Mouse (Mus musculus) heart, embryonic 12.5 days (tissue): ENCODE measurements around the gene Cachd1. TPM values are rescaled to one million over a fixed set of nuclear protein-coding genes. Genes with fewer than 3 reads are reported as not detected.

Experiments
- ATAC-seq: fragments of 200-750 bp; cut with Nextera tagmentation; 2 replicates; pipeline ENCODE4 v1.8.0; 2017; ENCODE audit warnings: moderate TSS enrichment, moderate library complexity; ENCODE audit not compliant: insufficient number of reproducible peaks, low FRiP score
- H3K27ac ChIP-seq: fragments of 300-500 bp; sonication (generic); 2 replicates; pipeline ENCODE4 v1.5.1; 2016; ENCODE audit warnings: mild to moderate bottlenecking, moderate library complexity; ENCODE audit not compliant: poor library complexity, severe bottlenecking
- H3K27me3 ChIP-seq: fragments of 300-500 bp; sonication (generic); replicated peaks from 2 replicates; pipeline ENCODE4 v1.6.1; 2016; ENCODE audit warnings: mild to moderate bottlenecking, moderate library complexity
- H3K36me3 ChIP-seq: fragments of 300-500 bp; sonication (generic); 2 replicates; pipeline ENCODE4 v1.6.1; 2016; ENCODE audit warnings: mild to moderate bottlenecking, moderate library complexity
- H3K4me1 ChIP-seq: fragments of 300-500 bp; sonication (generic); replicated peaks from 2 replicates; pipeline ENCODE4 v1.6.1; 2016; ENCODE audit warnings: mild to moderate bottlenecking
- H3K4me2 ChIP-seq: fragments of 300-500 bp; sonication (generic); 2 replicates; pipeline ENCODE4 v1.6.1; 2016; ENCODE audit warnings: mild to moderate bottlenecking, moderate library complexity
- H3K4me3 ChIP-seq: fragments of 300-500 bp; sonication (generic); 2 replicates; pipeline ENCODE4 v1.5.1; 2016; ENCODE audit warnings: mild to moderate bottlenecking
- H3K9ac ChIP-seq: fragments of 300-500 bp; sonication (generic); 2 replicates; pipeline ENCODE4 v1.6.1; 2016; ENCODE audit warnings: mild to moderate bottlenecking, moderate library complexity
- H3K9me3 ChIP-seq: fragments of 300-500 bp; sonication (generic); replicated peaks from 2 replicates; pipeline ENCODE4 v1.6.1; 2016; ENCODE audit warnings: mild to moderate bottlenecking, moderate library complexity
- WGBS: fragments of 180-500 bp; shearing (Covaris S2); methylation state at CpG from one replicate; pipeline ENCODE4 v1.1.7; 2016; 5-methylcytosine and 5-hydroxymethylcytosine counted together
- polyA plus RNA-seq: library from polyadenylated mRNA; unstranded; fragments of >200 nt; fragmentation: Nextera tagmentation; extraction: Ambion mirVana; gene quantifications from 2 replicates; pipeline ENCODE4 v1.2.1, GENCODE M21; 2016

Cachd1 gene
- polyA plus RNA-seq, 1 experiment from 2014 or later = 11.5 TPM

DNA sequence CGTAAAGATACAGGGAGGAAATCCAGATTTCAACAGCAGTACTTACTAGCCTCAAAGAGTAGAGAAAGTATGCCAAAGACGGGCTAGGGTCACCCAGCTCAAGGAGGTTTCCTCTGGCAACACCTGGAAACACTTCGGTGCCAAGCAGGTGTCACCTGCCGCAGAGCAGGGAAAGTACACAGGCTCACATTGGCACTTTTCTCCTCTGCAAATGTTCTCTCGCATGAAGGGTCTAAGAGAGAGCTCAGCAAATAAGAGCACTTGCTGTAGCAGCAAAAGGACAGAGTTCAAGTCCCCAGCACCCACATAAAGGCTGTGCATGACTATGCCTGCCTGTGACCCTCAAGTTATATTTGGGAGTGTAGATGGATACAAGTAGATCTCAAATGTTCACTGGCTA lies 16.1 kb upstream of the Cachd1 start:
- no peak overlapping the region for H3K4me3 ChIP-seq
- H3K27ac ChIP-seq = no peak overlapping the region
- no peak overlapping the region for H3K9ac ChIP-seq
- H3K4me1 ChIP-seq = no peaks in the 10 kb centered on the region
- 80% methylated on average over 5 of the region's 5 CpGs for WGBS
- peaks cover 47% of the 10 kb centered on the region for H3K27me3 ChIP-seq
- no peak for ATAC-seq
- no peaks in the 10 kb centered on the region for H3K36me3 ChIP-seq
- no peaks in the 10 kb centered on the region for H3K9me3 ChIP-seq
- no peak overlapping the region for H3K4me2 ChIP-seq

DNA sequence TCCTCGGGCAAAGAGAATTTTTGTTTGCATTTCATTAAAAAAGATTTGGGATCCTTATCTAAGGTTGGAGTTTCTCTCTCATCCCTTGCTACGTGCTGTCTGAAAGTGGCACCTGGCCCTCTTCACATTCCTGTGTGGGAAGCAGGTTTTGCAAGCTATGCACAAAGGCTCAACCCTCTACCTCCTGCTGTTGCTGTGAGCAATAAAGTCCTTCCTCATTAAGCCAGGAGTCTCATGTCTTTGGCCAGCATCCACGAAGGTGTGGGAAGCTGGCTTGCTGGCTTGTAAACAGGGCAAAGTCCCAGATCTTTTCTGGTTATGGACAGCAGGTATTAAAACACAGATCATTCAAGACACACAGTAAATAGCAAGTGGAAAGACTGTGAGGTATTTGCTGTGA lies 7.9 kb upstream of the Cachd1 start:
- Histone ChIP-seq H3K4me2 (no peak overlapping the region), H3K9me3 (no peaks in the 10 kb centered on the region), H3K27ac (no peak overlapping the region), H3K9ac (no peak overlapping the region), H3K4me1 (no peaks in the 10 kb centered on the region), H3K27me3 (peaks cover 5% of the 10 kb centered on the region), H3K4me3 (no peak overlapping the region), H3K36me3 (no peaks in the 10 kb centered on the region)
- no peak for ATAC-seq
- 43% methylated on average over 3 of the region's 3 CpGs for WGBS

DNA sequence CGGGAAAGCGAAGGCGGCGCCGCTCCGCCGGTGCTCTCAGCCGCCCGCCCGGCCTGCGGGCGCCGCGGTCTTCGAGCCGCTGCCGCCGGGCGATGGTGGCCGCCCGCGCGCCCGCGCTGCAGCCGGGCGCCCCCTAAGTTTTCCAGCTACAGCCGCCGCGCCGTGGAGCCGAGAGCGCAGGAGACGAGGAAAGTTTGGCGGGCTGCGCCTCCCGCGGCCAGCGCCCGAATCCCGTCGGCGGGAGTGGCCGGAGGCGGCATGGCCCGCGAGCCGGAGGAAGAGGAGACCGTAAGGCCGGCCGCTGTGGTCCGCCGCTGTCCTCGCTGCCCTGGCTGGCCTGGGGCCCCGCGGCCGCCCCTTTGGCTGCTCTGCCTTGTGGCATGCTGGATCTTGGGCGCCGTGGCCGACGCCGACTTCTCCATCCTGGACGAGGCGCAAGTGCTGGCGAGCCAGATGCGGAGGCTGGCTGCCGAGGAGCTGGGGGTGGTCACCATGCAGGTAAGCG lies 448 bp downstream of the Cachd1 start:
- H3K27me3 ChIP-seq = no peaks in the 10 kb centered on the region

DNA sequence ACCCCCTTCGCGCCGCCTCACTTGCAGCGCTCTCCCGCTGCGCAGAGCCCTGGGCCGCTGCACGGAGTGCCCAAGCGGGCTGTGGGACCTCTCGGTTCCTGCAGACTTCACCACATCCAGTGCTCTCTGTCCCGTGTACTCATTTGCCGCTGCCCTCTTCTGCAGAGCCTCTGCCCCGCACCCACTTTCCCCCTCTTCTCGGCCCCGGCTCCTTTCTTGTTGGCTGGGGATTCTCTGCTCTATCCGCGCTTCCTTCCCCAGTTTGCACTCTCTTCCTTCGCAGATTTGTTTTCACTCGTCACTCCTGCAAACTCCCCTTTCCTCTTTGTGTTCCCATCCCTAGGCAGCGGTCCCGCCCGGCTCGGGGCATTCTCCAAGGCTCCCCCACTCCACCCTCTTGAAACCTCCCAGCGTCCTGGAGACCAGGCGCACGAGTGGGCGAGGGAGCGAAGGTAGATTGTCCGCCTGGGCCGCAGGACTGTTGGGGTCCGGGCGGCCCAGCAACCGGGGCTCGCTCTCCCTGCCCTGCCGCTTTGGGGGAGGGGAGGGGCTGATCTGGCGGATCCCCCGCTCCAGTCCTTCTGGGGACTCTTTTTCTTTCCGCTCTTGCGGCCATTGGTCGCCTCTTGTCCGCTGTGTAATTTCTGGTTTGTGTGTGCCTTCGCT lies 1.0 kb downstream of the Cachd1 start:
- Histone ChIP-seq H3K4me3 (peak overlapping the region; percentile 86), H3K4me1 (peaks cover 30% of the 10 kb centered on the region), H3K27ac (peak overlapping the region; percentile 86), H3K36me3 (no peaks in the 10 kb centered on the region), H3K4me2 (peak overlapping the region; percentile 85), H3K9ac (peak overlapping the region; percentile 89), H3K27me3 (no peaks in the 10 kb centered on the region), H3K9me3 (no peaks in the 10 kb centered on the region)
- WGBS = under 1% methylated on average over 42 of the region's 42 CpGs
- peak; percentile 36 for ATAC-seq

More for the DNA sequence above, 448 bp downstream of the Cachd1 start:
- Histone ChIP-seq H3K9me3 (no peaks in the 10 kb centered on the region), H3K4me1 (peaks cover 26% of the 10 kb centered on the region), H3K36me3 (no peaks in the 10 kb centered on the region), H3K4me2 (peak overlapping the region; percentile 85), H3K9ac (peak overlapping the region; percentile 89), H3K4me3 (peak overlapping the region; percentile 86), H3K27ac (peak overlapping the region; percentile 86)
- peak; percentile 63 for ATAC-seq
- under 1% methylated on average over 64 of the region's 68 CpGs for WGBS

DNA sequence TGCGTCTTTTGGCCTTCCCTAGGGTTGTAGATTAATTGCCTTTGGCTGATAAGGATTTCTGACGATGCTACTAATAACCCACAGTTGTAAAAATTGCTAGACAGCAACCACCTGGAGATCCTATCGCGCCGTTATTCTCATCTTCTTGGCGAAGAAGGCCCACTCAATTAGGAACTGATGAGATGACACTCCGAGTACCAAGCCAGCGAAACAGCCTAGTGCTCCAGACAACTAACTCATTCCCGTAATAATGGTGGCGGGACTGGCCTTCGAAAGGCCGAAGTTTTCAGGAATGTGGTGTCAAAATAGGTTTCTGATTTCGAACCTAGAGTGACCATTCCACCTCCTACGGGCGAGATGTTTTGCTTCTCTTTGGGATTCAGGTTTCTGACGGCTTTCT lies 1.6 kb downstream of the Cachd1 start:
- Histone ChIP-seq H3K36me3 (no peaks in the 10 kb centered on the region), H3K4me2 (peak overlapping the region; percentile 85), H3K9me3 (no peaks in the 10 kb centered on the region), H3K4me1 (peaks cover 34% of the 10 kb centered on the region), H3K27ac (no peak overlapping the region), H3K9ac (peak overlapping the region; percentile 89), H3K4me3 (peak overlapping the region; percentile 86), H3K27me3 (no peaks in the 10 kb centered on the region)
- WGBS = 5% methylated on average over 16 of the region's 16 CpGs
- no peak for ATAC-seq

DNA sequence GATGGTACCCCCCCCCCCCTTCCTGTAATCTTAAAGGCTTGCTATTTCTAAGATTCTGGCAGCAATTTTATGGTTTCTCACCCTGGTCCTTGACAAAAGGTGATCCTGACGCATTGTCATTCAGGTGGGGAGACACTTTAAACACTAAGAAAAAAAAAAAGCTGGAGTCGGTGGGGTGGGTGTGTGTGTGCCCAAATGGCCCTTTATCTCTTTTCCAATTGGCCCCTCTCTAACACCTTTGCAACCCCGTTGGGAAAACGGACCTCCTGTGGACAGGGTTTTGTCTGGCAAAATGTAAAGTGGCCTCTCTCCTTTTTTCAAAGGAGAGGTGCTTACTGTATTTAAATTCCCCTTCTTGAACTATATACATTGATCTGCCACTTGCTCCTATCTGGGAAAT lies 2.5 kb downstream of the Cachd1 start:
- 0 out of 2 replicates have a peak overlapping the region, but pooled peaks have one; percentile 89 for H3K9ac ChIP-seq

DNA sequence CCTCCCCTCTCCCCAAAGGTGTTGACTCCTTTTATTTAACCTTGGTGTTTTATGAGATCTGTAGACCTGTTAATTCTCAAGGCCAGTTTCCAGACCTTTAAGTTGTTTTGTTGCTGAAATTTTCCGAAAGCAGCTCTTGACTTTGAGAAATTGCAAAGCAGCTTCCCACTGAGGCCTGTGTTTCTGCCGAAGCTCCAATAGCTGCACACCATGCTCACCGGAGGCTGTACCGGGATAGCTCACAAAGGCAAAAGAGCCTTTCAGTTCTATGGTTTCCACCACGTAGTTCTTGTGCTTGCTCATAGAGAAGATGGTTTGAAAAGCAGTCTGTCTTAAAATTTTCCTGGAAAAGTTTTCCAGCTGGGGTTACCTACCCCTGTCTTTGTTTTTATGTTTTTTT lies 3.2 kb downstream of the Cachd1 start:
- no peaks in the 10 kb centered on the region for H3K36me3 ChIP-seq
- no peak for ATAC-seq
- peak overlapping the region; percentile 86; the same call in 1 of the 2 replicates for H3K4me3 ChIP-seq
- no peaks in the 10 kb centered on the region for H3K27me3 ChIP-seq
- H3K4me2 ChIP-seq = peak overlapping the region; percentile 85
- no peak overlapping the region for H3K27ac ChIP-seq
- H3K9me3 ChIP-seq = no peaks in the 10 kb centered on the region
- 35% methylated on average over 5 of the region's 5 CpGs for WGBS
- H3K4me1 ChIP-seq = peaks cover 34% of the 10 kb centered on the region
- H3K9ac ChIP-seq = no peak overlapping the region

More for the DNA sequence above, 2.5 kb downstream of the Cachd1 start:
- H3K4me3 ChIP-seq = peak overlapping the region; percentile 86
- peaks cover 34% of the 10 kb centered on the region for H3K4me1 ChIP-seq
- ATAC-seq = no peak
- 29% methylated on average over 4 of the region's 4 CpGs for WGBS
- no peaks in the 10 kb centered on the region for H3K36me3 ChIP-seq
- H3K9me3 ChIP-seq = no peaks in the 10 kb centered on the region
- H3K4me2 ChIP-seq = peak overlapping the region; percentile 85
- no peaks in the 10 kb centered on the region for H3K27me3 ChIP-seq
- no peak overlapping the region for H3K27ac ChIP-seq

DNA sequence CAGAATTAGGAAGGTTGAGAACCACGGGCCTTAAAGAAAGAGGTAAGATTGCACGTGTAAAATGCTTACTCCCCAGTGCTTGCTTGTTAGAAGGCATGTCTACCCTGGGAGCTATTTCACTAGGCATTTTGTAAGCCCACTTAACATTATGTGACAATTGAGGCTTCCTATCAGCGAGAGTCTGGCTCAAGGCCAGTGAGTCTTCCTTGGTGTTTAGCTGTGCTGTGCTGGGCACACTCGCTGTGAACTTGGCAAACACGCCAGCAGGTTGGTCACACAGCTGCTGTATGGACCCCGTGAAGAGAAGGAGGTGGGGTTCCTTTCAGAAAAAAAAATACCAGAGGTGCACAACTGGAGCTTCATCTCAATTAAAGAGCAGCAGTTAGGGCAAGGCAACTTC lies 4.4 kb downstream of the Cachd1 start:
- H3K27ac ChIP-seq = no peak overlapping the region
- no peaks in the 10 kb centered on the region for H3K9me3 ChIP-seq
- ATAC-seq = no peak
- no peaks in the 10 kb centered on the region for H3K36me3 ChIP-seq
- no peaks in the 10 kb centered on the region for H3K27me3 ChIP-seq
- H3K4me1 ChIP-seq = peaks cover 34% of the 10 kb centered on the region
- H3K4me2 ChIP-seq = no peak overlapping the region
- no peak overlapping the region for H3K9ac ChIP-seq
- H3K4me3 ChIP-seq = no peak overlapping the region
- 65% methylated on average over 6 of the region's 6 CpGs for WGBS

DNA sequence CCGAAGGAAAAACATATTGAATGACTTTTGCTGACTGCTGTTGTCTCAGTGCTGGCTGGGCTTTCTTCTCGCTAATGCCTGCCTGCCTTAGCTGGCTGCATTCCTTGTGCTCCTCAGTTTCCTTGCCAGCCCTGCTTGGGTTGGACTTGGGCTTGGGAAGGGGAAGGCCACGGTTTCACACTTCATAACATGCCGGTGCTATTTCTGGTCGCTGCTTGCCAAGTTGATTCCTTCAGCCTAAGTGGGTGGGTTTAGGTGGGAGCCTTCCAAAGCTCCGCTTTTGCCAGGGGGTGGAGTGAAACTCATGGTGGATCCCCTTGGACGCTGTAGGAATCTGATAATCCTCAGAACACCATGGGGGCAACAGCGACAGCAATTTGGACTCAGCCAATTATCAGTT lies 5.9 kb downstream of the Cachd1 start:
- Histone ChIP-seq H3K27ac (no peak overlapping the region), H3K36me3 (no peaks in the 10 kb centered on the region), H3K4me2 (peak overlapping the region; percentile 23; the same call in 1 of the 2 replicates), H3K9me3 (no peaks in the 10 kb centered on the region), H3K9ac (no peak overlapping the region; the same call in 1 of the 2 replicates), H3K4me1 (peaks cover 39% of the 10 kb centered on the region), H3K27me3 (no peaks in the 10 kb centered on the region), H3K4me3 (no peak overlapping the region)
- 44% methylated on average over 8 of the region's 8 CpGs for WGBS
- no peak for ATAC-seq

DNA sequence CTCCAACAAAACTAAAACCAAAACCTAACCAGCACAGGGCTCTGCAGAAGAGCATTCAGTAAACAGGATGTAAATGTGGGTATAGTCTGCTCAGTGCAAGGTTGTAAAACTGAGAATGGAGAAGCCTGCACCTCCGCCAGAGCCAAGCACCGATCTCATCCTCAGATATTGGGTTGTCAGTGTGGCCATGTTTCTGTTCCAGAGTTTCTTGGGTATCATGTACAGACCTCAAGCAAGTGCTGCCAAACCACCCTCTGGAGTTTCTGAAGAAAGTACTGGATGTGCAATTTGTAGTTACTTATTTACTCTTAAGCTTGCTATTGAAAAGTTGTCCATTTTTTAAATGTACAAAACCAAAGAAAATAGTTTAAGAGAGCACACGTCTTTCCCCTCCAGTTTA lies 6.4 kb downstream of the Cachd1 start:
- no peak for ATAC-seq
- Histone ChIP-seq H3K4me3 (no peak overlapping the region), H3K4me2 (no peak overlapping the region), H3K9ac (no peak overlapping the region), H3K4me1 (peaks cover 40% of the 10 kb centered on the region), H3K27ac (no peak overlapping the region), H3K36me3 (no peaks in the 10 kb centered on the region), H3K27me3 (no peaks in the 10 kb centered on the region), H3K9me3 (no peaks in the 10 kb centered on the region)
- WGBS = 82% methylated on average over 3 of the region's 3 CpGs

DNA sequence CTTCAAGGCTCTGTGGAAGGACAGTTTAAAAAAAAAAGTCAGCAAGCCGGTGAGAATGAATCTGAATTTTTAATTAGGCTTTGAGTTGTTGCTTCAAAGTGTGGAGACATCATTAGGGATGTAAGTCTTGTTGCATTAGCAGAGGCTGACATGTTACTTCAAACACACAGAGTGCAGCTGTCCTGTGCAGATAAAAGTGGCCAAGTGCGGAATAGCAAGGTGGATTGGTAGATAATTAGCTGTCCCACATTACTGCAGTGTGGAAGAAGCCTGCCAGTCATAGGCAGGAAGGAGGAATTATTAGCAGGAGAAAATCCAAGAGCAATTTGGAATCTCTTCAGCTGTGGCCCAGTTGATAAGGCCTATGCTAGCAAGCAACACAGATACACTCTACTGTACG lies 10.7 kb downstream of the Cachd1 start:
- no peak overlapping the region for H3K27ac ChIP-seq
- no peaks in the 10 kb centered on the region for H3K9me3 ChIP-seq
- H3K9ac ChIP-seq = no peak overlapping the region
- H3K4me1 ChIP-seq = peaks cover 14% of the 10 kb centered on the region
- no peak for ATAC-seq
- no peak overlapping the region for H3K4me3 ChIP-seq
- WGBS = 52% methylated on average over 3 of the region's 3 CpGs
- no peak overlapping the region for H3K4me2 ChIP-seq
- H3K27me3 ChIP-seq = no peaks in the 10 kb centered on the region
- H3K36me3 ChIP-seq = no peaks in the 10 kb centered on the region

DNA sequence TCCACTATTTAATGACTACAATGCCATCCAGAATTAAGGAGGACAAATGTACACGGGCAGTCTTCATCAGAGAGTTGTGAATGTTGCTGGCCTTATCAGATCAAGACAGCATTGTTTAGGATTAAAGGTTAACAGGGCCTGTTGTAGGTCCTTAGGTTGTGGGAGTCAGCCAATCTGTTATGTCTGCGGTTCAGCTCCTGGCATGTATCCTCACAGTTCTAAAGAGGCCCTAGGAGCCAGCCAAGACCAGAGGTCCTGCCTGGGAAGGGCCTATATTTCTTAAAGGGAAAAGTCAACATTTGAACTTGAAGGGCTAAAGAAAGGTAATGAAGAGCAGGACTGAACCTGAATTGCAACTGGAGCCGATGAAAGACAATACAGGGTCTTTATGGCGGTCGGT lies 13.7 kb downstream of the Cachd1 start:
- H3K4me1 ChIP-seq = peaks cover 7% of the 10 kb centered on the region; the same call in 1 of the 2 replicates
- no peaks in the 10 kb centered on the region for H3K27me3 ChIP-seq
- H3K4me3 ChIP-seq = no peak overlapping the region
- H3K4me2 ChIP-seq = no peak overlapping the region
- ATAC-seq = no peak
- H3K9ac ChIP-seq = no peak overlapping the region
- H3K9me3 ChIP-seq = no peaks in the 10 kb centered on the region
- no peaks in the 10 kb centered on the region for H3K36me3 ChIP-seq
- no peak overlapping the region for H3K27ac ChIP-seq
- 77% methylated on average over 5 of the region's 5 CpGs for WGBS
